Mouse (Mus musculus): ENCODE data around the gene Hepacam2.

GRCm38 (mm10) chr6:3511612-3512011 lies 13.5 kb upstream of the Hepacam2 start:
- TF ChIP-seq CTCF (IDR thresholded peaks at IDR 0.05) (no peak), POLR2A (IDR thresholded peaks at IDR 0.05; ENCODE audit: insufficient read depth, low read depth, low read length) (no peak)

All from heart, adult 2 months (tissue).